Mouse (Mus musculus) MEL (cell line): ENCODE data around the gene Cacna2d4. TPM values are rescaled to one million over a fixed set of nuclear protein-coding genes. Genes with fewer than 3 reads are reported as not detected.

Experiments used
- DNase-seq: peaks from one replicate; pipeline ENCODE4 v3.0.0; 2011; ENCODE audit warnings: low read depth, low spot score
- H3K27ac ChIP-seq: 2 replicates; pipeline ENCODE4 v1.5.1; 2012; ENCODE audit warnings: low read depth, mild to moderate bottlenecking, control low read depth, low read length, moderate library complexity; ENCODE audit not compliant: control insufficient read depth
- H3K27me3 ChIP-seq, 2 experiments: fragments of 150-350 bp in 1 of 2; sonication (generic) in 1 of 2; 2 replicates each; pipeline ENCODE4 v1.6.1; 2012; ENCODE audit warnings: low read length in 2 of 2, mild to moderate bottlenecking in 2 of 2, improper control_type of control experiment in 1 of 2, moderate library complexity in 1 of 2; ENCODE audit not compliant: insufficient read depth in 2 of 2, control insufficient read depth in 1 of 2
- H3K36me3 ChIP-seq, 2 experiments: 2 replicates each; pipeline ENCODE4 v1.6.1; 2012 to 2014; ENCODE audit warnings: low read length in 2 of 2, improper control_type of control experiment in 1 of 2, inconsistent platforms in 1 of 2, mild to moderate bottlenecking in 1 of 2; ENCODE audit not compliant: insufficient read depth in 2 of 2, control insufficient read depth in 1 of 2
- H3K4me1 ChIP-seq, 2 experiments: fragments of 150-350 bp in 1 of 2; sonication (generic) in 1 of 2; 2 replicates each; pipeline ENCODE4 v1.6.1; 2012; ENCODE audit warnings: low read length in 2 of 2, improper control_type of control experiment in 1 of 2, mild to moderate bottlenecking in 1 of 2; ENCODE audit not compliant: insufficient read depth in 2 of 2, control insufficient read depth in 1 of 2
- H3K4me3 ChIP-seq, 2 experiments: fragments of 150-350 bp in 1 of 2; sonication (generic) in 1 of 2; 2 replicates each; pipeline ENCODE4 v1.5.1; 2012; ENCODE audit warnings: low read depth in 2 of 2, low read length in 2 of 2, mild to moderate bottlenecking in 2 of 2, moderate library complexity in 2 of 2, control low read depth in 1 of 2, improper control_type of control experiment in 1 of 2; ENCODE audit not compliant: control insufficient read depth in 1 of 2, insufficient read depth in 1 of 2
- H3K79me2 ChIP-seq: 2 replicates; pipeline ENCODE4 v1.6.1; 2012; ENCODE audit warnings: mild to moderate bottlenecking, low read length, moderate library complexity; ENCODE audit not compliant: control insufficient read depth, poor library complexity, insufficient read depth
- H3K9ac ChIP-seq: 2 replicates; pipeline ENCODE4 v1.6.1; 2012; ENCODE audit warnings: low read depth, mild to moderate bottlenecking, control low read depth, low read length, moderate library complexity; ENCODE audit not compliant: control insufficient read depth, poor library complexity, severe bottlenecking
- H3K9me3 ChIP-seq: fragments of 150-350 bp; sonication (generic); replicated peaks from 2 replicates; pipeline ENCODE4 v1.6.1; 2012; ENCODE audit warnings: mild to moderate bottlenecking, low read length, improper control_type of control experiment, moderate library complexity; ENCODE audit not compliant: insufficient read depth
- CTCF ChIP-seq, 3 experiments: IDR thresholded peaks in 2 of 3; conservative IDR thresholded peaks in 1 of 3; 2 replicates each; pipeline ENCODE4 v1.5.1; 2011 to 2012; ENCODE audit warnings: low read length in 3 of 3, low read depth in 2 of 3, mild to moderate bottlenecking in 2 of 3, improper control_type of control experiment in 1 of 3, inconsistent platforms in 1 of 3, mixed read lengths in 1 of 3, moderate library complexity in 1 of 3; ENCODE audit not compliant: control insufficient read depth in 1 of 3, insufficient read depth in 1 of 3, poor library complexity in 1 of 3, severe bottlenecking in 1 of 3
- ELF1 ChIP-seq: IDR thresholded peaks from 2 replicates; pipeline ENCODE4 v1.6.1; 2014; ENCODE audit warnings: low read depth, mild to moderate bottlenecking, inconsistent platforms, low read length, improper control_type of control experiment, moderate library complexity
- EP300 ChIP-seq, 2 experiments: IDR thresholded peaks; 2 replicates each; pipeline ENCODE4 v1.6.1; 2011; ENCODE audit warnings: improper control_type of control experiment in 2 of 2, low read length in 2 of 2, low read depth in 1 of 2, mild to moderate bottlenecking in 1 of 2
- GABPA ChIP-seq: IDR thresholded peaks from 2 replicates; pipeline ENCODE4 v1.6.1; 2012; ENCODE audit warnings: low read depth, mild to moderate bottlenecking, inconsistent platforms, low read length, improper control_type of control experiment, moderate library complexity
- GATA1 ChIP-seq: IDR thresholded peaks from 2 replicates; pipeline ENCODE4 v1.6.1; 2011; ENCODE audit warnings: low read depth, low read length, improper control_type of control experiment
- HCFC1 ChIP-seq: IDR thresholded peaks from 2 replicates; pipeline ENCODE4 v1.6.1; 2012; ENCODE audit warnings: low read depth, mild to moderate bottlenecking, inconsistent platforms, low read length, improper control_type of control experiment, moderate library complexity
- JUND ChIP-seq: IDR thresholded peaks from 2 replicates; pipeline ENCODE4 v1.6.1; 2011; ENCODE audit warnings: low read depth, mild to moderate bottlenecking, improper control_type of control experiment, low read length
- KAT2A ChIP-seq: conservative IDR thresholded peaks from 2 replicates; pipeline ENCODE4 v1.6.1; 2012; ENCODE audit warnings: low read depth, low read length, improper control_type of control experiment, inconsistent platforms
- MAFK ChIP-seq: IDR thresholded peaks from 2 replicates; pipeline ENCODE4 v1.6.1; 2011; ENCODE audit warnings: low read depth, mild to moderate bottlenecking, low read length, improper control_type of control experiment, borderline replicate concordance
- MAZ ChIP-seq: IDR thresholded peaks from 2 replicates; pipeline ENCODE4 v1.6.1; 2012; ENCODE audit warnings: low read depth, mild to moderate bottlenecking, inconsistent platforms, low read length, improper control_type of control experiment
- MXI1 ChIP-seq: IDR thresholded peaks from 2 replicates; pipeline ENCODE4 v1.6.1; 2011; ENCODE audit warnings: mild to moderate bottlenecking, low read depth, low read length, improper control_type of control experiment
- MYB ChIP-seq: IDR thresholded peaks from 2 replicates; pipeline ENCODE4 v1.6.1; 2011; ENCODE audit warnings: mild to moderate bottlenecking, low read depth, low read length, improper control_type of control experiment
- MYC ChIP-seq: IDR thresholded peaks from 2 replicates; pipeline ENCODE4 v1.6.1; 2011; ENCODE audit warnings: low read depth, mild to moderate bottlenecking, low read length, improper control_type of control experiment, moderate library complexity
- NELFE ChIP-seq: IDR thresholded peaks from 2 replicates; pipeline ENCODE4 v1.6.1; 2011; ENCODE audit warnings: low read depth, low read length, improper control_type of control experiment
- NRF1 ChIP-seq: IDR thresholded peaks from 2 replicates; pipeline ENCODE4 v1.6.1; 2014; ENCODE audit warnings: low read depth, mild to moderate bottlenecking, inconsistent platforms, low read length, improper control_type of control experiment, moderate library complexity; ENCODE audit not compliant: poor library complexity, insufficient read depth, severe bottlenecking
- POLR2AphosphoS5 ChIP-seq: IDR thresholded peaks from 2 replicates; pipeline ENCODE4 v1.6.1; 2012; ENCODE audit warnings: low read depth, borderline replicate concordance, mild to moderate bottlenecking, inconsistent platforms, low read length, moderate library complexity, mixed read lengths
- TBP ChIP-seq: IDR thresholded peaks from 2 replicates; pipeline ENCODE4 v1.8.0; 2011; ENCODE audit warnings: low read depth, low read length, improper control_type of control experiment
- USF1 ChIP-seq: IDR thresholded peaks from 2 replicates; pipeline ENCODE4 v1.6.1; 2014; ENCODE audit warnings: low read depth, mild to moderate bottlenecking, inconsistent platforms, low read length, improper control_type of control experiment, moderate library complexity
- USF2 ChIP-seq, 2 experiments: IDR thresholded peaks; 2 replicates each; pipeline ENCODE4 v1.6.1; 2011 to 2012; ENCODE audit warnings: improper control_type of control experiment in 2 of 2, low read length in 2 of 2, borderline replicate concordance in 1 of 2, inconsistent platforms in 1 of 2, low read depth in 1 of 2, mild to moderate bottlenecking in 1 of 2; ENCODE audit not compliant: insufficient read depth in 1 of 2
- ZC3H11A ChIP-seq: IDR thresholded peaks from 2 replicates; pipeline ENCODE4 v1.6.1; 2012; ENCODE audit warnings: low read depth, mild to moderate bottlenecking, inconsistent platforms, low read length, improper control_type of control experiment
- ZKSCAN1 ChIP-seq: IDR thresholded peaks from 2 replicates; pipeline ENCODE4 v1.6.1; 2012; ENCODE audit warnings: low read depth, mild to moderate bottlenecking, inconsistent platforms, low read length, improper control_type of control experiment, moderate library complexity
- ZMIZ1 ChIP-seq: IDR thresholded peaks from 2 replicates; pipeline ENCODE4 v1.6.1; 2012; ENCODE audit warnings: low read depth, mild to moderate bottlenecking, inconsistent platforms, low read length, improper control_type of control experiment, moderate library complexity
- polyA plus RNA-seq, 2 experiments: library from polyadenylated mRNA; stranded (reverse) in 1 of 2; unstranded in 1 of 2; fragments of >175 nt in 1 of 2; fragments of >200 nt in 1 of 2; gene quantifications; 2 replicates each; pipeline versions ENCODE4 v1.2.1 to v1.2.4; 2012; ENCODE audit warnings: low replicate concordance in 2 of 2, low read depth in 1 of 2; ENCODE audit not compliant: insufficient read length in 2 of 2, insufficient read depth in 1 of 2, missing spikeins in 1 of 2
- total RNA-seq: library from RNA; depleted of rRNA; stranded (reverse); fragments of 300-350 nt; gene quantifications from 2 replicates; pipeline ENCODE4 v1.2.3, GENCODE M21; 2012

Cacna2d4 gene
- total and polyA plus RNA-seq, 3 experiments = 0.69 to 1.1 TPM; not detected in 1

DNA sequence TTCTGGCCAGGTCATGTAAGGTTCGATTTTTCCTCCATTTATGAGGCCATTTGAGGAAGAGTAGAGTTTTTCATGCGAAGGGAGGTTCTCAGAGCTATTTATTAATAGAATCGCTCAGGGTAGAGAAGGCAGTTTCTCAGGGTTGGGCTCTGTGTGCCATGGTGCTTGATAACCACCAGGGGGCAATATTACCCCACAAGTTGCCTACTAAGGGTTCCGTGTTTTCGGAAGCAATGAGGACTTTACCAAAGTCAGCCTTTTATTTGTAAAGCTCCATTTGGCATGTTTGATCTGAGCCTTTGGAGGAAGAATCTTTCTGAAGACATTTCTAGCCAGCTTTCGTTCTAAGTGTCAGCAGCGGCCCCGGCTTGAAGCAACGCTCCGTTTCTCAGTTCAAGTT lies 16.0 kb upstream of the Cacna2d4 start (continued):
- TF ChIP-seq ZC3H11A (peak; percentile 69), NELFE (no peak), ZKSCAN1 (no peak), MYB (no peak), CTCF (IDR thresholded peaks at IDR 0.05 in 2 of 3, conservative IDR thresholded peaks at IDR 0.05 in 1 of 3; ENCODE audit: control insufficient read depth in 1 of 3, insufficient read depth in 1 of 3, low read depth in 2 of 3, low read length in 3 of 3, poor library complexity in 1 of 3, severe bottlenecking in 1 of 3) (peak; percentile 71 to 85 (median 75)), HCFC1 (no peak), USF1 (no peak)

DNA sequence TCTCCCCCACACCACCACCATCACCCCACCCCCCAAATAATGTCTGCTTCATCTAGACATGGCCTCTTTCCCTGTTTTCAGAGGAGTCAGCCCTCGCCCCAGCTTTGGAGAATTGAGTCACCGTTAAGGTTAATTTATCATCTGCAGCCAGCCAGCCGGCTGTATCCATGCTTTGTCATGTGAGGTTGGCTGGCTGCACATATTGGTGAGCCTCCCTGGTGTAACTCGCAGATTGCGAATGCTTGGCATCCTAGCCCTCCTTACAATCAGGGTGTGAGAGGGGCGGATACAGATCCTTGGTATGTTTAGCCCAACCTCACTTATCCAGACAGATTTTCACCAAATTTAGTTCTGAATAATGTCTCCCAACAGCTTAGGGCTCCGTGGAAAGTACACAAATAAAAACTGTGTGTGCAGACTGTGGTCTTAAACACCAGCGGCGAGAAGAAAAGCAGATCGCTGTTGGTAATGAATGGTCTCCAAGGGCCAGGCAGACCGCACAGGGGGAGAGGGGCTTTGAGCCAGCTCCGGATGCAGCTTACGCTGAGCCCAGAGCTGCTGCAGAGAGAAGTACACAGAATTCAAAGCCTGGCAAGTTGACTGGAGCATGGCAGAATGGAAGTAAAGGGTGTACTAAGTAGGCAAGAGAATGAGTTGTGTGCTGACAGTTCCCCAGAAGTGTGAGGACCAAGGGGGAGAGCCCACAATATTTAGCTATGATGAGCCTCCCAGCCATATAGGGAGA lies 11.7 kb upstream of the Cacna2d4 start:
- H3K9ac ChIP-seq = no peak overlapping the region
- peaks cover 0 to 2% of the 10 kb centered on the region in 2 experiments; a peak in 1 of 4 replicates for H3K27me3 ChIP-seq
- no peaks in the 10 kb centered on the region for H3K9me3 ChIP-seq
- no peak overlapping the region for H3K4me3 ChIP-seq
- no peak for DNase-seq
- H3K36me3 ChIP-seq = peaks cover 0 to 4% of the 10 kb centered on the region in 2 experiments; a peak in 1 of 4 replicates
- no peaks in the 10 kb centered on the region for H3K79me2 ChIP-seq
- H3K4me1 ChIP-seq = no peaks in the 10 kb centered on the region
- no peak overlapping the region for H3K27ac ChIP-seq
- TF ChIP-seq MAFK = no peak
- no peak for TF ChIP-seq MAZ
- TF ChIP-seq USF1 = no peak
- TF ChIP-seq ZMIZ1 = no peak
- TF ChIP-seq MYC = no peak
- TF ChIP-seq CTCF (IDR thresholded peaks at IDR 0.05 in 2 of 3, conservative IDR thresholded peaks at IDR 0.05 in 1 of 3; ENCODE audit: control insufficient read depth in 1 of 3, insufficient read depth in 1 of 3, low read depth in 2 of 3, low read length in 3 of 3, poor library complexity in 1 of 3, severe bottlenecking in 1 of 3) = no peak
- TF ChIP-seq GABPA = no peak
- no peak for TF ChIP-seq KAT2A
- no peak for TF ChIP-seq USF2 (IDR thresholded peaks at IDR 0.05; ENCODE audit: borderline replicate concordance in 1 of 2, insufficient read depth in 1 of 2, low read depth in 1 of 2, low read length in 2 of 2)
- no peak for TF ChIP-seq JUND
- no peak for TF ChIP-seq ELF1
- TF ChIP-seq MXI1 = no peak
- no peak for TF ChIP-seq GATA1
- TF ChIP-seq POLR2AphosphoS5 = no peak
- no peak for TF ChIP-seq EP300 (IDR thresholded peaks at IDR 0.05; ENCODE audit: low read depth in 1 of 2, low read length in 2 of 2)
- no peak for TF ChIP-seq NRF1
- no peak for TF ChIP-seq TBP
